Mouse (Mus musculus) kidney, postnatal 0 days (tissue): ENCODE measurements at regions not wholly inside any gene's neighbourhood (a gene's known extent, or its start where the extent isn't known, plus 50 kb on each side); places are given as distances from the start of the nearest gene placed in this dataset.

Experiments used
- ATAC-seq: fragments of 200-750 bp; cut with Nextera tagmentation; replicated peaks from 2 replicates; pipeline ENCODE4 v1.8.0; 2017; ENCODE audit warnings: low read depth, moderate number of reproducible peaks, moderate TSS enrichment, moderate library complexity; ENCODE audit not compliant: low FRiP score
- DNase-seq: peaks from one replicate; pipeline ENCODE4 v3.0.0-alpha.2; 2016; ENCODE audit warnings: low spot score
- H3K27ac ChIP-seq: fragments of 300-500 bp; sonication (generic); 2 replicates; pipeline ENCODE4 v1.5.1; 2014; ENCODE audit warnings: mild to moderate bottlenecking
- H3K27me3 ChIP-seq: fragments of 300-500 bp; sonication (generic); 2 replicates; pipeline ENCODE4 v1.6.1; 2014; ENCODE audit warnings: low read length, mixed read lengths; ENCODE audit not compliant: insufficient read depth
- H3K36me3 ChIP-seq: fragments of 300-500 bp; sonication (generic); 2 replicates; pipeline ENCODE4 v1.6.1; 2014; ENCODE audit warnings: low read length, mixed read lengths; ENCODE audit not compliant: insufficient read depth
- H3K4me1 ChIP-seq: fragments of 300-500 bp; sonication (generic); replicated peaks from 2 replicates; pipeline ENCODE4 v1.6.1; 2014; ENCODE audit warnings: antibody characterized with exemption, low read length, mixed read lengths; ENCODE audit not compliant: insufficient read depth
- H3K4me2 ChIP-seq: fragments of 300-500 bp; sonication (generic); 2 replicates; pipeline ENCODE4 v1.6.1; 2014; ENCODE audit warnings: mild to moderate bottlenecking, low read length, moderate library complexity, mixed read lengths
- H3K4me3 ChIP-seq: fragments of 300-500 bp; sonication (generic); replicated peaks from 2 replicates; pipeline ENCODE4 v1.5.1; 2014; ENCODE audit warnings: low read depth, low read length
- H3K9ac ChIP-seq: fragments of 300-500 bp; sonication (generic); 2 replicates; pipeline ENCODE4 v1.6.1; 2014; ENCODE audit warnings: low read depth, low read length
- H3K9me3 ChIP-seq: fragments of 300-500 bp; sonication (generic); replicated peaks from 2 replicates; pipeline ENCODE4 v1.6.1; 2016; ENCODE audit warnings: low read length, inconsistent platforms, mixed read lengths
- CTCF ChIP-seq: IDR thresholded peaks from 2 replicates; pipeline ENCODE4 v1.5.1; 2016; ENCODE audit warnings: antibody characterized with exemption, low read depth, mild to moderate bottlenecking, moderate library complexity
- WGBS: fragments of 180-500 bp; shearing (Covaris S2); extraction: QIAGEN DNeasy Blood & Tissue Kit; methylation state at CpG from one replicate; pipeline ENCODE4 v1.1.7; 2014; 5-methylcytosine and 5-hydroxymethylcytosine counted together

GRCm38 (mm10) chr19:36178828-36179251 is 58.9 kb upstream of the Ankrd1 start:
- no peaks in the 10 kb centered on the region for H3K36me3 ChIP-seq
- DNase-seq (peak; percentile 15), ATAC-seq (no peak)
- no peaks in the 10 kb centered on the region for H3K4me1 ChIP-seq
- H3K27me3 ChIP-seq, result no peaks in the 10 kb centered on the region
- no peak overlapping the region for H3K9ac ChIP-seq
- no peak overlapping the region for H3K4me3 ChIP-seq
- H3K4me2 ChIP-seq, result no peak overlapping the region
- no peaks in the 10 kb centered on the region for H3K9me3 ChIP-seq
- no peak overlapping the region for H3K27ac ChIP-seq
- no peak for TF ChIP-seq CTCF
- WGBS, result 43% methylated on average over 6 of the region's 6 CpGs

DNA sequence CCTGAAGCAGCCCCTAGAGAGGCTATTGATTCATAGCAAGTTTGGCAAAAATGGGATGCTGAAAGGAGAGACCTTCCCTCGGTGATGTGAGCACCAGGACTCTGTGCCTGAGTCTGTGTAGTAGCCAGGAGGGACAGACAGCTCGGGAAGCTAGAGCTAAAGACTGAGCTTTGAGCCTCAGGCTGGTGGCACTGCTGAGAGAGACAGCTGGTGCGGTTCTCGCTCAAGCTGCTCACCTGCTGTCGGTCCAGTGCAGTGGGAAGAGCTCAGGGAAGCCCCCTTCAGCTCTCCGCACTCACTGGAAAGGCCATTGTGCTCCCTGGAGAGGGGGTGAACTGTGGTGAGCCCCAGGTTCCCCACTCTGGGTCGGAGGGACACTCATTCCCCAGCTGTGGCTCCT is 60.4 kb upstream of the Ankrd1 start:
- Histone ChIP-seq H3K4me2 (no peak overlapping the region), H3K4me3 (no peak overlapping the region), H3K9ac (no peak overlapping the region), H3K27me3 (no peaks in the 10 kb centered on the region), H3K9me3 (no peaks in the 10 kb centered on the region), H3K36me3 (no peaks in the 10 kb centered on the region), H3K27ac (no peak overlapping the region), H3K4me1 (no peaks in the 10 kb centered on the region)
- no peak for TF ChIP-seq CTCF
- no peak for ATAC-seq
- 81% methylated on average over 7 of the region's 7 CpGs for WGBS
- no peak for DNase-seq

GRCm38 (mm10) chr19:36181535-36181934 is 61.6 kb upstream of the Ankrd1 start:
- Histone ChIP-seq H3K4me2 (no peak overlapping the region), H3K9ac (no peak overlapping the region), H3K36me3 (no peaks in the 10 kb centered on the region), H3K27ac (no peak overlapping the region), H3K9me3 (no peaks in the 10 kb centered on the region), H3K27me3 (no peaks in the 10 kb centered on the region), H3K4me3 (no peak overlapping the region), H3K4me1 (no peaks in the 10 kb centered on the region)
- 36% methylated on average over 2 of the region's 2 CpGs for WGBS
- ATAC-seq (no peak), DNase-seq (no peak)
- TF ChIP-seq CTCF, result no peak

DNA sequence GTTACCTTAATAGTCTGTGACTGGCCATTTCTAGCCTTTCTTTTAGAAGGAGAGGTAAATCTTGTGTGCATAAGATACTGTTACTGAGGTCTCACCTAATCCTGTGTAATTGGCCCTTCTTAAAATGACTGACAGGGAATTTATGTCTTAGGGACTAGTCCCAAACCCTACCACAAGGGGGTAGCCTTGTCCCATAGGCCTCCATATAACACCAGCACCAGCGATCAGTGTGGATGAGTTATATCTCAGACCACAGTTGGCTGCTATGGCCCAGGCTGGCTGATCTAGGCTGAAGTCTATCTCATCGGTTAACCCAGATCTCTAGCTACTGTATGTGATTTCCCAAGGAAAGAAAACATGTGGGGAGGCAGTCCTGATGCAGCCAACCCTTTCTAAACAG is 63.2 kb upstream of the Ankrd1 start:
- H3K4me2 ChIP-seq, result no peak overlapping the region
- no peaks in the 10 kb centered on the region for H3K27me3 ChIP-seq
- H3K9ac ChIP-seq, result no peak overlapping the region
- H3K9me3 ChIP-seq, result no peaks in the 10 kb centered on the region
- TF ChIP-seq CTCF, result peak; percentile 89
- H3K4me1 ChIP-seq, result no peaks in the 10 kb centered on the region
- no peaks in the 10 kb centered on the region for H3K36me3 ChIP-seq
- DNase-seq (peak; percentile 79), ATAC-seq (peak; percentile 83)
- no peak overlapping the region for H3K4me3 ChIP-seq
- no peak overlapping the region for H3K27ac ChIP-seq
- 10% methylated on average over 2 of the region's 2 CpGs for WGBS

- Histone ChIP-seq H3K9ac (no peak overlapping the region), H3K27ac (no peak overlapping the region), H3K4me1 (no peaks in the 10 kb centered on the region), H3K9me3 (no peaks in the 10 kb centered on the region), H3K27me3 (no peaks in the 10 kb centered on the region), H3K4me3 (no peak overlapping the region), H3K36me3 (no peaks in the 10 kb centered on the region), H3K4me2 (no peak overlapping the region)
- 89% methylated on average over 5 of the region's 5 CpGs for WGBS
- TF ChIP-seq CTCF, result no peak
- DNase-seq, result no peak
- ATAC-seq, result no peak
Observed at GRCm38 (mm10) chr19:36189662-36190061, 69.8 kb upstream of the Ankrd1 start.

GRCm38 (mm10) chr19:36191641-36192040 is 71.7 kb upstream of the Ankrd1 start:
- Histone ChIP-seq H3K27ac (no peak overlapping the region), H3K4me2 (no peak overlapping the region), H3K4me3 (no peak overlapping the region), H3K4me1 (no peaks in the 10 kb centered on the region), H3K36me3 (no peaks in the 10 kb centered on the region), H3K9me3 (no peaks in the 10 kb centered on the region), H3K9ac (no peak overlapping the region), H3K27me3 (no peaks in the 10 kb centered on the region)
- DNase-seq, result no peak
- no peak for ATAC-seq
- TF ChIP-seq CTCF, result no peak
- 93% methylated on average over 7 of the region's 7 CpGs for WGBS

DNA sequence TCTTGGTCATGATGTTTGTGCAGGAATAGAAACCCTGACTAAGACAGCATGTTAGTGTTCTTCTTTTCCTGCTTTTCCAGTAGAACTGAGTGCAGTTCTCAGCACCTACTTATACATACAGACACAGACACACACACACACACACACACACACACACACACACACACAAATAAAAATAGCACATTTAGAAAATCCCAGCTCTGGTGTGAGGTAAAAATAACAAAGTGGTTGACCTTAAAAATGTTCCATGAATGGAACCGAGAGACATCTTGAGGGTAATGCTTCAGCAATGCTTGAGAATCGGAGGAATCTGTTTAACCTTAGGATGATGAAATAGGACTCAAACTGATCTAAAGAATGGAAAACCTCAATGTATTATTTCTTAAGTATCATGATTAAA is 84.4 kb upstream of the Ankrd1 start:
- Histone ChIP-seq H3K36me3 (no peaks in the 10 kb centered on the region), H3K27ac (no peak overlapping the region), H3K4me1 (no peaks in the 10 kb centered on the region), H3K4me2 (no peak overlapping the region), H3K9ac (no peak overlapping the region), H3K9me3 (no peaks in the 10 kb centered on the region), H3K27me3 (no peaks in the 10 kb centered on the region), H3K4me3 (no peak overlapping the region)
- ATAC-seq (no peak), DNase-seq (no peak)
- TF ChIP-seq CTCF, result no peak
- 83% methylated on average over 2 of the region's 2 CpGs for WGBS
